Mouse (Mus musculus): Measurements from ENCODE around the gene Snx30.

DNA sequence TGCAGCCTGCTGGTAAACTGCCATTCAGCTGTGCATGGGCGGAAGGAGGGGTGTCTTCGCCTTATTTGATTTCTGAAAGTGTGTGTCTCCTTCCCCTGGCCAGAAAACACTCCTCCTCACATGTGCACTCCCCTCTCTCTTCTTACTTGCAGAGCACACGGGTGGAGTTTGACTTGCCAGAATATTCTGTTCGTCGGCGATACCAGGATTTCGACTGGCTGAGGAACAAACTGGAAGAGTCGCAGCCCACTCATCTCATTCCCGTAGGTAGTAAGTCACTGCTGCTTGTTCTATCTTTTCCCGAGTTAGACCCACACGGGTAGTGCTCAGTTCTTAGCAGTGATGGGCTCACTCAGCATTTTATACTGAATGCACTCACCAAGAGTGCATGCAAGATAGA is 62.4 kb downstream of the Snx30 start:
- TF ChIP-seq ZC3H11A (IDR thresholded peaks at IDR 0.05; ENCODE audit: borderline replicate concordance, low read depth, low read length) (no peak), MAFK (IDR thresholded peaks at IDR 0.05; ENCODE audit: insufficient read depth, low read depth, low read length) (no peak), HCFC1 (IDR thresholded peaks at IDR 0.05; ENCODE audit: borderline replicate concordance, insufficient read depth, low read length) (no peak), CHD2 (IDR thresholded peaks at IDR 0.05; ENCODE audit: low read depth, low read length) (no peak), ZNF384 (IDR thresholded peaks at IDR 0.05; ENCODE audit: low read depth, low read length) (no peak)
